Mouse (Mus musculus) small intestine, adult 2 months (tissue): ENCODE data around the gene Syp.

Experiments
- CTCF ChIP-seq: fragments of 200-500 bp; IDR thresholded peaks from 2 replicates; pipeline ENCODE4 v1.5.1; 2012; ENCODE audit warnings: low read depth, mild to moderate bottlenecking, control low read depth, inconsistent platforms, low read length, moderate library complexity, mixed read lengths; ENCODE audit not compliant: insufficient replicate concordance, insufficient read length; ENCODE audit errors: extremely low read depth
- POLR2A ChIP-seq: fragments of 200-500 bp; IDR thresholded peaks from 2 replicates; pipeline ENCODE4 v1.6.1; 2012; ENCODE audit warnings: low read depth, mild to moderate bottlenecking, control low read depth, inconsistent platforms, low read length, moderate library complexity

DNA sequence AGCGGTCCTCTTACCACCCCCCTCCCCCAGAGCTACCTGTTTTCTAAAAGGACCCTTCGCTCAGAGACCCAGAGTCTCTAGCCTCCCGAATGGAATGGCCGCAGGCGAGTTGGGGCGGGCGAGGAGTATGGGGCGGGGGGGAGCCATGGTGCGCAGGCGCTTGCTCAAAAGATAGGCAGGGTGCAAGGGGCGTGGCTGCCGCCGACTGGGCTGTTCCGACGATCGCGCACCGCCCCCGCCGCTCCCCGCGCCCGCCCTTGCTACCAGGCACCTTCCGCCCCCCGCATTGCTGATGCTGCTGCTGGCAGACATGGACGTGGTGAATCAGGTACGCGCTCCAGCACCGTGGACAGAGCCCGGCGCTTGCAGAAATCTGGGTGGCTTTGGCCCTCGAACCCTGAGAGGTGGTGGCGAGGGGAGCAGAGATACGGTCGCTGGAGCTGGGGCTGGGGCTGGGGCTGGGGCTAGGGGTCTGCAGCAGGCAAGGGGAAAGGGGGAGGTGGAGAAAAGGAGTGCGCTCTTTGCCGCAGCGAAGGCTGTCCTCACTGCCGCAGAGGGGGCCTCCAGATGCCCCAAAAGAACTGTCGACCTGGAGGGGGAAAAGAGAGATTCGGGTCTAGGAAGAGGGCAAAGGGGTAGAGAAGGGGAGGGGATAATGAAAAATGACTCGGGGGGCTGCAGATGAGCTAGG is at the start of gene Syp:
- no peak for TF ChIP-seq CTCF
- no peak for TF ChIP-seq POLR2A
